Mouse (Mus musculus) urinary bladder, postnatal 10 days (tissue): ENCODE results near the gene Vmn1r10.

ENCODE experiments used
- DNase-seq: peaks from one replicate; pipeline ENCODE4 v3.0.0; 2022; ENCODE audit warnings: low spot score

Vmn1r10 gene

DNA sequence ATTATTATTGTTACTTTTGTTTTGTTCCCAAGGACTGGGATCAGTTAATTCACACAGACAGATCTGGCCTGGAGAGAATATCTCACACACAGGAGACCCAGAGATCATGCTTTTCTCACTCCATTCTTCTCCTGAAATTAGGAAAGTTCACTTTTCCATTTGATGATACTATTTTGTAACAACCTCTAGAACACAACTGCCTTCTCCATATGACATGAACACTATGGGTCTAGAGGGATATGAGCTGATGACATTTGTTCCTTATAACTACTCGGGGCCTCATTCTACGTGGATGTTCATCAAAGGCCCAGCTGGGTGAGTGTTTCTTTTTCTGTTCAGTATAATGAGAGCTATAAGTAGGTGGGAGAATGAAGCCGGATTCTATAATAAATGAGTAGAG, at the start of gene Vmn1r10:
Gene Vmn1r10 (plus strand): TSS at position 301 of the 400 bp plus-strand sequence.
- no peak for DNase-seq

DNA sequence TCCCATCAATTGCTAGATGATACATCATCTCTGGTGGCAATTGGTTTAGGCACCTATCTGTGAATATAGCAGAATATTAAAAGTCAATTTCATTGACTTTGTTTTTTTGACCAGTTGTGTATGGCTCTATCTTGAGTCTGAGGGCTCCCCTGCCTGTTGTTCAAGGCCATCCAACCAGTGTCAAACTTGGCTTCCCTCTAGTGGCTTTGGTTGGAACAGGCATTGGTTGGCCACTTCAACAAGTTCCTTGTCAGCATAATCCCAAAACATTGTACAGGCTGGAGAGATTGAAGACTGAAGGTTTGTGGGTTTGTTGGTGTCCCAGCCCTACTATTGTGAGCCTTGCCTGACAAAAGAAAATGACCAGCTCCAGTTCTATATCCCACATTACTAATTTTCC, 45.5 kb upstream of the Vmn1r10 start:
- DNase-seq = no peak

DNA sequence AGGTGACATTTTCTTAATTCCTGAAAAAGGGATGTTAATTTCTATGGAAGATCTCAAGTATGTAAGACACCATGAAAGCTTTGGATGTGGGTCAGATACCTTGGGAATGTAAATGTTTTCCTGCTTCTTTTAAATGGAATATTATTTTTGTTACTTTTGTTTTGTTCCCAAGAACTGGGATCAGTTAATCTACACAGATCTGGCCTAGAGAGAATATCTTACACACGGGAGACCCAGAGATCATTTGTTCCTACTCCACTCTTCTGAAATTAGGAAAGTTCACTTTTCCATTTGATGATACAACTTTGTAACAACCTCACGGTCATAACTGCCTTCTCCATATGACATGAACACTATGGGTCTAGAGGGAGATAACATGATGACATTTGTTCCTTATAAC, 42.8 kb upstream of the Vmn1r10 start, which contains the start of gene Vmn1r9:
Gene Vmn1r9 (plus strand): TSS at position 301 of the 400 bp plus-strand sequence.
- DNase-seq = no peak

DNA sequence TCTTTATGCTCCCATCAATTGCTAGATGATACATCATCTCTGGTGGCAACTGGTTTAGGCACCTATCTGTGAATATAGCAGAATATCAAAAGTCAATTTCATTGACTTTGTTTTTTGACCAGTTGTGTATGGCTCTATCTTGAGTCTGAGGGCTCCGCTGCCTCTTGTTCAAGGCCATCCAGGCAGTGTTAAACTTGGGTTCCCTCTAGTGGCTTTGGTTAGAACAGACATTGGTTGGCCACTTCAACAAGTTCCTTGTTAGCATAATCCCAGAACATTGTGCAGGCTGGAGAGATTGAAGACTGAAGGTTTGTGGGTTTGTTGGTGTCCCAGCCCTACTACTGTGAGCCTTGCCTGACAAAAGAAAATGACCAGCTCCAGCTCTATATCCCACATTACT, 2.9 kb upstream of the Vmn1r10 start:
- DNase-seq = no peak

DNA sequence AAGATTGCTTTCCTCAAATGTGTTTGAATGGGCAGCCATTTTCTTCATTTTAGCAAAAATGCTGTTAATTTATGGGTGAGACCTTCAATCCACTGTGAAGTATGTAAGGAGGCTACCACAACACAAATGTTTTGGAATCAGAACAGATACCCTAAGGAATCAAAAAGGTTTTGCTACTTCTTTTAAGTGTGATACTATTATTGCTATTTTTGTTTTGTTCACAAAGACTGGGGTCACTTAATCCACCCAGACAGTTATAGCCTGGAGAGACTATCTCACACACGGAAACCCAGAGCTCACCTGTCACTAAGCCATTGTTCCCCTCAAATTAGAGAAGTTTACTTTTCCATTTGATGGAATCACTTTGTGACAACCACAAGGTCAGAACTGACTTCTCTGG, 23.9 kb downstream of the Vmn1r10 start, which contains the start of gene Vmn1r11:
Gene Vmn1r11 (plus strand): TSS at position 301 of the 400 bp plus-strand sequence.
- DNase-seq = no peak

DNA sequence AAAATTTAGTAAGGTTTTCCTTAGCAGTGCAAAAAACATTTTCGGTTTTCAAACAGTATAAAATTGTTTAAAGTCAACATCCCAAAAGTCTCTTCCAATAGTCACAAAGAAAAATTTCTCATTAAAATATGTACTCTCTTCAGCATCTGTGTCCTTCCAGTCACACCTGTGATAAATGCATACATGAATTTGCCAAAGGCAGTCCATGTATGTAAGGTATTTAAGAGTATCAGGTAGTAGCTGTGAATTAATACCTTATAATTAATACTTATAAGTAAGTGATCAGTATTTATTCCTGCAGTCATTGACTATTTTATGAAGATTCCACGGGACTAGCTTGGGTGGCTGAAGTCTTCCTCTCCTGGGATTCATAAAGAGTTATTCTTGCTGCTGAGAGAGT, 47.4 kb downstream of the Vmn1r10 start, which contains the start of gene Vmn1r12:
Gene Vmn1r12 (plus strand): TSS at position 301 of the 400 bp plus-strand sequence.
- no peak for DNase-seq
